Mouse (Mus musculus): ENCODE measurements around the gene Arap1.

The Arap1 gene

GRCm38 (mm10) chr7:101327263-101327662 is 20.6 kb upstream of the Arap1 start:
- DNase-seq (ENCODE audit: low spot score) = no peak

- no peak for DNase-seq (ENCODE audit: low spot score)
Measured at GRCm38 (mm10) chr7:101327786-101328185, 20.1 kb upstream of the Arap1 start.

- no peak for DNase-seq (ENCODE audit: low spot score)
Measured at GRCm38 (mm10) chr7:101328621-101329158, 19.2 kb upstream of the Arap1 start.

GRCm38 (mm10) chr7:101329606-101330005 is 18.3 kb upstream of the Arap1 start:
- no peak for DNase-seq (ENCODE audit: low spot score)

- DNase-seq (ENCODE audit: low spot score) = no peak
Measured at GRCm38 (mm10) chr7:101330074-101330840, 17.6 kb upstream of the Arap1 start.

GRCm38 (mm10) chr7:101330841-101331173 is 17.1 kb upstream of the Arap1 start:
- no peak for DNase-seq (ENCODE audit: low spot score)

- peak; percentile 38 for DNase-seq (ENCODE audit: low spot score)
Measured at GRCm38 (mm10) chr7:101332045-101332831, 15.6 kb upstream of the Arap1 start.

GRCm38 (mm10) chr7:101335228-101335627 is 12.6 kb upstream of the Arap1 start:
- no peak for DNase-seq (ENCODE audit: low spot score)

GRCm38 (mm10) chr7:101336686-101337085 is 11.2 kb upstream of the Arap1 start:
- no peak for DNase-seq (ENCODE audit: low spot score)

- DNase-seq (ENCODE audit: low spot score) = no peak
Measured at GRCm38 (mm10) chr7:101337401-101337800, 10.5 kb upstream of the Arap1 start.

GRCm38 (mm10) chr7:101341405-101341804 is 6.5 kb upstream of the Arap1 start:
- no peak for DNase-seq (ENCODE audit: low spot score)

GRCm38 (mm10) chr7:101343135-101343534 is 4.7 kb upstream of the Arap1 start:
- no peak for DNase-seq (ENCODE audit: low spot score)

- no peak for DNase-seq (ENCODE audit: low spot score)
Measured at GRCm38 (mm10) chr7:101344892-101345291, 3.0 kb upstream of the Arap1 start.

- no peak for DNase-seq (ENCODE audit: low spot score)
Measured at GRCm38 (mm10) chr7:101346991-101347390, 876 bp upstream of the Arap1 start.

GRCm38 (mm10) chr7:101348312-101348711 is 445 bp downstream of the Arap1 start:
- no peak for DNase-seq (ENCODE audit: low spot score)

- peak; percentile 39 for DNase-seq (ENCODE audit: low spot score)
Measured at GRCm38 (mm10) chr7:101349861-101350260, 2.0 kb downstream of the Arap1 start.

GRCm38 (mm10) chr7:101352404-101352803 is 4.5 kb downstream of the Arap1 start:
- no peak for DNase-seq (ENCODE audit: low spot score)

- DNase-seq (ENCODE audit: low spot score) = no peak
Measured at GRCm38 (mm10) chr7:101354423-101354822, 6.6 kb downstream of the Arap1 start.

- no peak for DNase-seq (ENCODE audit: low spot score)
Measured at GRCm38 (mm10) chr7:101355551-101356100, 7.8 kb downstream of the Arap1 start.

- no peak for DNase-seq (ENCODE audit: low spot score)
Measured at GRCm38 (mm10) chr7:101356868-101357267, 9.0 kb downstream of the Arap1 start.

GRCm38 (mm10) chr7:101360406-101360805 is 12.5 kb downstream of the Arap1 start:
- no peak for DNase-seq (ENCODE audit: low spot score)

- no peak for DNase-seq (ENCODE audit: low spot score)
Measured at GRCm38 (mm10) chr7:101361021-101361420, 13.2 kb downstream of the Arap1 start.

GRCm38 (mm10) chr7:101361767-101362166 is 13.9 kb downstream of the Arap1 start:
- no peak for DNase-seq (ENCODE audit: low spot score)
